29 mouse cellular contexts compared by ENCODE assay signal in the genomic region with DNA sequence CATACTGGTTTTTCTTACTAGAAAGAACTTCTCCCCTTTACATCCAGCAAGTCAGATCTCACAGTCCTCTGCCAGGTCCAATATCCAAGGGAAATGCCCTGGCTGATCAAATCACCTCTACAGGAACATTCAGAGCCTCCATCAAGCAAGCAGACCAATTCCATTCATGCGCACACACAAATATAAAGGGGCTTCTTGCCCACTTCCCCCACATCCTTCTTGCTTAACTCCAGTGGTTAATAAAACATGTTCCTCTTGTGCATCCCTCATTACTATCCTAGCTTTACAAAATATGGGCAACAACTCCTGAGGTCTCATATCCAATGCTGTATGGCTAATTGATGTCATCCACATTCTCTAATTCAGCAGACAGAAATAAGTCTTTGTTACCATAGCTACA.
"Had no signal": no experiment of that assay in that cellular context is flagged by ENCODE, and none has a peak within 500 bp of the region (broad histone marks: within the 10 kb centered on the region; RNA-seq: fewer than 3 reads in every experiment).

No protein-coding gene starts in this region.

- H3K4me3 ChIP-seq: limb, embryonic 10.5 days; limb, embryonic 12.5 days; limb, embryonic 13.5 days; limb, embryonic 15.5 days; liver, embryonic 12.5 days; liver, embryonic 13.5 days; liver, embryonic 15.5 days; lung, embryonic 15.5 days; megakaryocyte, embryonic 14.5 days; midbrain, embryonic 10.5 days; midbrain, embryonic 12.5 days; midbrain, embryonic 13.5 days; midbrain, embryonic 15.5 days; myocyte had no signal

- H3K9me3 ChIP-seq: limb, embryonic 10.5 days; limb, embryonic 12.5 days; limb, embryonic 13.5 days; limb, embryonic 15.5 days; liver, embryonic 12.5 days; liver, embryonic 13.5 days; liver, embryonic 15.5 days; lung, embryonic 15.5 days; megakaryocyte, embryonic 14.5 days; midbrain, embryonic 10.5 days; midbrain, embryonic 12.5 days; midbrain, embryonic 13.5 days; midbrain, embryonic 15.5 days had no signal

- H3K27me3 ChIP-seq: limb, embryonic 12.5 days; limb, embryonic 13.5 days; limb, embryonic 15.5 days; liver, embryonic 13.5 days; lung, embryonic 15.5 days; midbrain, embryonic 12.5 days; midbrain, embryonic 13.5 days; midbrain, embryonic 15.5 days had no signal

- H3K4me1 ChIP-seq: limb, embryonic 10.5 days; limb, embryonic 12.5 days; limb, embryonic 13.5 days; limb, embryonic 15.5 days; liver, embryonic 12.5 days; liver, embryonic 13.5 days; liver, embryonic 15.5 days; lung, embryonic 15.5 days; midbrain, embryonic 13.5 days; midbrain, embryonic 15.5 days had no signal

- H3K27ac ChIP-seq: limb, embryonic 10.5 days; limb, embryonic 12.5 days; limb, embryonic 13.5 days; limb, embryonic 15.5 days; liver, embryonic 12.5 days; liver, embryonic 13.5 days; liver, embryonic 14.5 days; liver, embryonic 15.5 days; lung, embryonic 15.5 days; macrophage; midbrain, embryonic 10.5 days; midbrain, embryonic 12.5 days; midbrain, embryonic 13.5 days; midbrain, embryonic 15.5 days had no signal

- DNase-seq: left cerebral cortex, postnatal 4 days; liver; liver, embryonic 13.5 days; liver, postnatal 0 days; lung, adult 18-20 months; lung, adult 2 months; lung, embryonic 14.5 days; lung, postnatal 10 days; lung, postnatal 14 days; lung, postnatal 36 days; lung, postnatal 4 days; midbrain, embryonic 14.5 days had no signal

- H3K36me3 ChIP-seq: limb, embryonic 10.5 days; limb, embryonic 12.5 days; limb, embryonic 13.5 days; limb, embryonic 15.5 days; liver, embryonic 12.5 days; liver, embryonic 13.5 days; liver, embryonic 15.5 days; lung, embryonic 15.5 days; midbrain, embryonic 10.5 days; midbrain, embryonic 12.5 days; midbrain, embryonic 13.5 days; midbrain, embryonic 15.5 days had no signal

- ATAC-seq: liver, embryonic 12.5 days; liver, postnatal 0 days; lung, postnatal 0 days; midbrain, embryonic 13.5 days; midbrain, embryonic 15.5 days; midbrain, embryonic 16.5 days had no signal
